Mouse (Mus musculus) heart, adult 9 months (tissue): Measurements from ENCODE around the gene Slc25a51.

Experiments
- DNase-seq, 2 experiments: peaks; one replicate each; pipeline ENCODE4 v3.0.0; 2022; ENCODE audit warnings: low spot score in 2 of 2

Gene Slc25a51

DNA sequence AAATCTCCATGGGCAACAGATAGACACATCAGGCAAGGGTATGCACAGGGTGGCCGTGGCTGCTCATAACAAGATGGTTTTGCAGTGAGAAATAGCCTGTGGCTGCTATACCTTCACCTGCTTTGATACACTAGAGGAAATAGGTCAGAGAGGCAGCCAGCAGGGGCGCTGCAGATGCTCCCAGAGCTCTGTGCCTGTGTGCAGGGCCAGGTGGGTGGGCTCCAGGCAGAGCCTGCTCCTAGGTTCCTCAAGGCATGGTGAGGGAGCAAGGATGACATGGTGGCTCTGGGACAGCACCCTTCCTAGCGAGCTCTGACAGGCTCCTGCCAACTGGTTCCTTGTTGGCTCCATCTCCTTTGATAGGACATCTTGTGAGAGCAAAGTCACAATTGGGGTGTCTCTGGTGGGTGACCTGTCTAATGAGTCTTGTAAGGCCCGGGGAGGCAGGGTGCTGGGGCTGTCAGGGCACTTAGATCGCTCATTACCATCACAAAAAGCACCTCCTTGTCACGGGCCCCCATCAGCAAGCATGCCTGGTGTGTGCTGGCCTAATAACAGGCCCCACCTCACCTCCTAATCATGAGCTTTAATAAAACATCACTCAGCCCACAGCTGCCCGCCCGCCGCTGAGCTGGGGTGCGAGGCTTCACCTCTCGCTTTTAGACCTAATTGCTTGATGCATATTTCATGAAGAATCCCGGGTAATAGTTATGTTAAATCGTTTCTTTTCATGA is 18.3 kb upstream of the Slc25a51 start:
- DNase-seq: no peak

DNA sequence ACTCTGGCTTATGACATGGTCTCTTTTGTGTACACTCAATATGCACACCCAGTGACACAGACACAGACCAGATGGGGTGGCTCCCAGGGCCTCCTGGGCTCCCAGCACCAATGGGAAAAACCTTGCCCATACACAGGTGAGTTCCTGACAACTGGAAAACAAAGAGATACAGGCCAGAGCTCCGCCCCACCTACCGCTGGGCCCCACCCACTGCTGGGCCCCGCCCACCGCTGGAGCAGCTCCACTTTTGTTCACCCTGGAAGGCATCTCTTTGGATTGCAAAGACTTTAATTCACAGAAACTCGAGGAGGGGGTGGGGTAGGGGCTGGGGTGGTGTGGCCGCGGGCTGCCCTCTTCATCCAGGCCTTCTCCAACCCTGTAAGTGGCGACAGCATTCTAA is 14.8 kb upstream of the Slc25a51 start:
- DNase-seq: no peak

DNA sequence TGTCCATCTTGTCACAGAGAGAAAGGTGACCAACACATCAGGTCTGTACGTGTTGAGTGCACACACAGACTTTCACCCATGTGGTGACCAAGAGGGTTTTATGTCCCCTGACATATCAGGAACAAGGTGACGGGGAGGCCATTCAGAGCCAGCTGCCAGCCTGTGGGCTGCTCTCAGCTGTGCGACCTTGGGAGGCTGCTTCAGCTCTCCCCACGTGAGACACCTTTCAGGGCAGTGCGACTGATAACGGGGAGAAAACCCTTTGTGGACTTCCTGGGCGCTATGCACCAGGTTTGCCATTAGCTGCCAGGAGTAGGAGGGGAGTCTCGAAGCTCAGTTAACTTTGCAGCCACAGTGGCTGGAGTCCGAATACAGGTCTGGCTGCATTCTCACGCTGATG is 14.1 kb upstream of the Slc25a51 start:
- no peak for DNase-seq

DNA sequence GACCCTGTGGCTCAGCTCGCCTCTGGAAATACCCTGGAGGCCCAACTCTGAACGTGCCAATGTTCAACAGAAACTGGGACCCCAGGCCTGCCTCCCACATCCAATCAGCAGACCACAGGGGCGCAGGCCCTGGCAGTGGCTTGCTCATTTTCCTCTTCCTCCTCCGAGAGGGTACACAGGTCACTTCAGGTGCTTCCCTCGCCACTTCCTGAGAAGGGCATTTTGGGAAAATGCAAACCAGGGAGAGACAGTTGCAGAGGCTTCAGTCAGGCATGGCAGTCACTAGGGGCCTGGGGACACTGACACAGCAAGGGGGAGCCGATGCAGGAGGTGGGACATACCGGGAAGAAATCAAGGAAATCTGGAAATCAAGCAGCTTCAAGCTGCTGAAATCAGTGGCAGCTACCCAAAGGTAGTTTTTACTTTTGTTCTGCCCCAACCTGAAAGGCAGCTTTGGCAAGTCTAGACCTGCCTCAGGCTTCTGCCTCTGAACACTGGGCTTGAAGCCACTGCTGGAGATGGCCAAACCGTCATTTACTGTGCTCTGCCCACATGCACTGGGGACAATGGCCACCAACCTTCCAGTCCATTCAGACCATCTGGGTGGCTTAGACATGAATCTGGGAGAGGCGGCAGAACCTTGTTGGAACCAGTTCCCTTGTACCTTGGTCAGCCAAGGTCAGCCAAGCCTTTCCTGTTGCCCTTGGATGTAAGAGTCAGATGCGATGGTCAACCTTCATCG is 13.1 kb upstream of the Slc25a51 start:
- DNase-seq: no peak

DNA sequence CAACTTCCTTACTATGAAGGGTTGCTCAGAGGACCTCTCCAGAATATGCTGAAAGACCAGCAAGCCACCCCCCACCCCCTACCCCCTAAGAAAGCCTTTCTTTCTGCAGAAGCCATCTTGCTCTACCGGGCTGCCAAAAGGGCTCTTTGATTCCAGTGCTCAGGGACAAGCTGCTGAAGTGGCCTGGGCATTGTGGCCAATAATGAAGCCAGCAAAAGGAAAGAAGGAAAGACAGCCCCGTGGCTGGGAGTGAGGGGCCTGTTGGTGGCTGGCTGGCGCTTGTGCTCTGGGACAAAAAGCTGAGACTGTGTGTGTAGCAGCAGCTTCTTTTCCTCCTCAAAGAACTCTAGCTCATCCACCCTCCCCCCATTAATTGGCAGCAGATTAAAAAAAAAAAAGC is 12.2 kb upstream of the Slc25a51 start:
- no peak for DNase-seq

DNA sequence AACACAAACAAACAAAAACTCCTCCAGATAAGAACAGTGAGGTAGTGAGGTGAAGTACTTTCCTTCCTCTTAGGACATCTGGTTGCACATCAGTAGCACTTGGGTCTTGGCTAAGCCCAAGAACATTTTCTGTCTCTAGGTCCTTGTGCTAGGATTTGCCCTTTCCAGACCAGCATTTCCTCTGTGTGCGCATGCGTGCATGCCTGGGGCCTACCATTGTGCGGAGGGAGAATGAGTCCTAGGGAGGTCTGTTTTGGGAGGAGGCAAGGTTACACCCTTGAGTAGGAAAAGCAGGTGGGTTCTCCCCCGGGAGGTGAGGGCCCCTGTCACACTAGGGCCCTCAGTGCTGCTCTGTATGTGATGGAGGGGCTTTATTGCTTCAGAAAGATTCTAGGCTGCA is 10.5 kb upstream of the Slc25a51 start:
- DNase-seq: no peak

DNA sequence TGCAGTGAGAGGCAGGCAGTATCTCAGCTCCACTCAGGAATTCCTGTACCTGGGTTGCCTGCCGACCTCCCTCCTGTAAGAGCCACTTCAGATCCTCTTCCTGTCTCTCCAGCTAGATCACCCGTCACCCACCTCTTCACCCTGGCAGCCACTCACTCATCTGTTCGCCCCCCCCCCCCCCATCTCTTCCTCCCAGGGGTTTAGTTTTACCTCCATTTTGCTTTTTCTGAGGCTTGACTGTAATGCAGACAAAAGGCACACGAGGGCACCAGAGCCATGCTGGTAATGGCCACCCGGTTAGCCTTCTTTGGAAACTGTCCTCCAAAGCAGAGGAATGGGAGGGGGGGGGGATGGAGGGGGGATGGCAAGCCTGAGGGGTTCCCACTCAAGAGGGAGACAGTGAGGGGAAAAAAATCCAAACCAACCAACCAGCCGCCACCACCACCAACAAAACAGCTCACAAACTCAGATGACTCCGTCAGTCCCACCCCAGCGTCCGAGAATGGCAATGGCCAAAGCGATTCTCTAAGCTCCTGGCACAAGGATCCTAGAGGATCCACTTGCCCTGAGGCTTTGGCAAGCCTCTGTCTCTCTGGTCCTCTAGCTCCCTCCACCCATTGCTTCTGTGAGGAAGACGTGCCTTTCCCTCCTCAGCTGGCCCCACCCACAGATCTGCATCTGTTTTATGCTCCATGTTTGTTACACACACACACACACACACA is 9.8 kb upstream of the Slc25a51 start:
- peak; percentile 33 to 36 for DNase-seq

DNA sequence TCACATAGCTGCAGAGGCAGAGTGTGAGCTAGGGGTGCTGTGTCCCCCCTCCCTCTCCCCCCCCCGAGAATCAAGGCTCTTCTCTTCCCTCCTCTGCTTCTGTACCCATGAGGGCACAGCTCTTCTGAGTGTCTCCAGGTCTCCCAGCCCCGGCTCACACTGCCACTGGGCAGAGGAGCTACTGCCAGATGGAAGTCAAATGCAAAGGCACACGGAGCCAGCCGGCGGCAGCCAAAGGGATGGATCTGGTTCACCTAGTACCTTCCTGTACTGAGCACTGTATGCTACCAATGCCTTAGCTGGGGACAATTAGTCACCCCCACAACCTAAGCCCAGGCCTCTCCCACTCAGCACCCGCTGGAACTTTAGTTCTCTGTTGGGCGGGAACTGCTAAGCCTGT is 7.7 kb upstream of the Slc25a51 start:
- DNase-seq: no peak

DNA sequence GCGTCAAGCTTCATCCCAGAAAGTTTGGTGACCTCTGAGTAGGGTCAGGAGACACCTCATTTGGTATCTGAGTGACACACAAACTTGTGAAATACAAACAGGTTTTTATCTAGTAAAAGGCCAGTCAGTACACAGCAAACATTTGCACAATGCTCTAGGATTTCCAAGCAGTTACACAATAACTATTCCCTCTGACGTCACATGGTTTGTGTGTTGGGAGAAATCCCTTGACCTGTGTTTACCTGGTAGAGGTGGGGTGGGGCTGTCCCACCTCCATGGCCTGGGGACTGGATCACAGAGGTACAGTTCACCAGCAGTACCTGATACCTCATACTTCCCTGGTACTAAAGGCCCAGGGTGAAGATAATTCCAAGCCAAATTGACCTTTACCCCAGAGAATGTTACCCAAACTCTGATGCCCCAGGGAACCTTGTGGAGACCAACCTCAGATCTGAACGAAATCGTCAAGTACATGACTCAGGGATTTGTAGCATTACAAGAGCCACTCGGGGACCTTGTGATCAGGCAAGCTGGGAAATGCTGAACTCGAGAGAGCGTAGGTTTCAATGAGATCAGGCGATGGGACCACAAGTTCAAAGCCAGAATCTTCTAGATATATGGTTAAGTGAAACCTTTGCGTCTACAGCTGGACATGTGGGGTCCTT is 5.2 kb upstream of the Slc25a51 start:
- no peak for DNase-seq

DNA sequence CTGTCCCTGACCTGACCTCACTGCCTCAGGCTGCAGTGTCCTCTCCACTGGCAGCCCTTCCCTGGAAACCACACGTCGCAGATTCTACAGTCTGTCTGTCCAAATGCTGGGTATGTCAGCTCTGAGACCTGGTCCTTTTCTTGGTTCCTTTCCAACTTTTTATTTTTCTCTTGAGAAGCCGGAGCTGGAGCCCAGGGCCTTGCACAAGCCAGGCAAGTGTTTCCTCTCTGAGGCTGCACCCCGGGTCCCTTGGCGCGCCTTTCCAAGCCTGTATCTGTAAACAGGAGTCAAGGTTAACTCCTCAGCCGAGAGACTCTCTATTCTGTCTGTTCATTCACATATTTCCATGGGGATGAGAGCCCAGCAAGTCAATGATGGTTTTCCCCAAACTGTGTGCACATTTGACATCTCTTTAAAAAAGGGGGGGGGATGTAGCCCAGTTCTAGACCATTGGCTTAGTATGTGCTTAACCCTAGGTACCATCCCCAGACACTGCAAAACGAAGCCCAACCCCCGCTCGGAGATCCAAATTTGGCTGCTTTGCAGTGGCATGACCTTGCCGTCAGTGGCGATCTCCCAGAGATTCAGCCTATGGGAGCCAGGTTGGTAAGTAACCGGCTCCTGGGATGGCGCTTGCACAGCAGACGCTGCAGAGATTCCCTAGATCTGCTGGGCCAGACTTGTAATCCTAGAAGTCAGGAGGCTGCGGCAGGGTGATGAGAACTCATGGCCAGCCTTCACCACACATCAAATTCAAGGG is 4.0 kb upstream of the Slc25a51 start:
- DNase-seq: no peak

DNA sequence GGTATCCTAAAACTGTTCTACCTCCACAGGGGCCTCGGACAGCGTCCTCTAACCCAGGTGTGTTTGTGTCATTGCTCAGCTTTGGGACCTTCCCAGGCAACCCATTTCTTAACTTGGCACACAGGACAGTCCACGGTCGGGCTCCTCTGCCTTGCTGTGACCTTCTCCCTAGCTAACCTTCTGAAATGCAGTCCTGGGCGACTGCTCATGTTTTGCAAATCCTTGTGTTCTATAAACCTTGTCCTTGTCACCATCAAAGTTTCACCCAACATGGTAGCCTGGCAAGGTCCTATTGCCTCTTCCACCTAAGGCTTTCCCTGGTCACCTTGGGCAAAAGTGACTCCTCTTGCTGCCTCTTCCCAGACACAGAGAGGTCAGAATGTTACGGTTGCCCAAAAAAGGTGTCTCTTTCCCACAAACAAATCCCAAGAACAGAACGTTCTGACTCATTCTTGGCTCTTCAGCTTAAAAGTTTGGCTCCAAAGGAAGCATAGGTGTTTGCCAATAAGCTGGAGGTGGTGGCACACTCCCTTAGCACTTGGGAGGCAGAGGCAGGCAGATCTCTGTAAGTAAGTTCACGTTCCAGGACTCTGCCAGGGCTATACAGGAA is 2.7 kb upstream of the Slc25a51 start:
- DNase-seq: no peak

DNA sequence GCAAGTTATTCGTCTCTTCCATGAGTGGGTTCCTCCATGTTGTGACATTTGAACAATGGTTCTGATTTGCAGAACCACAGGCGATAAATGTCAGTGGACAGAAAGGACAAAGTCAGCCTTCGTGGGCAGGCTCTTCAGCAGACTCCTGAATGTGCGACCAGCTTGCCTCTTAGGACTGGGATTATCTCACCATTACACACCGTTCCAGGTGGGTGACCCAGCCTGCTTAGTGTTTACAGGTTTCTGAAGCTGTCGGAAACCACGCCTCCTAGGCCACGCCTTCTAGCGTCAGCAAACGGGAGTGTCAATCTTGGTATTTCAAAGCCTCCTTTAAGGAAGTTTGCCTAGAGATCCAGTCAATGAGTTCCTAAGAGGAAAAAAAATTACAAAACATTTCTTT is 704 bp upstream of the Slc25a51 start:
- peak; percentile 56 to 77 for DNase-seq

DNA sequence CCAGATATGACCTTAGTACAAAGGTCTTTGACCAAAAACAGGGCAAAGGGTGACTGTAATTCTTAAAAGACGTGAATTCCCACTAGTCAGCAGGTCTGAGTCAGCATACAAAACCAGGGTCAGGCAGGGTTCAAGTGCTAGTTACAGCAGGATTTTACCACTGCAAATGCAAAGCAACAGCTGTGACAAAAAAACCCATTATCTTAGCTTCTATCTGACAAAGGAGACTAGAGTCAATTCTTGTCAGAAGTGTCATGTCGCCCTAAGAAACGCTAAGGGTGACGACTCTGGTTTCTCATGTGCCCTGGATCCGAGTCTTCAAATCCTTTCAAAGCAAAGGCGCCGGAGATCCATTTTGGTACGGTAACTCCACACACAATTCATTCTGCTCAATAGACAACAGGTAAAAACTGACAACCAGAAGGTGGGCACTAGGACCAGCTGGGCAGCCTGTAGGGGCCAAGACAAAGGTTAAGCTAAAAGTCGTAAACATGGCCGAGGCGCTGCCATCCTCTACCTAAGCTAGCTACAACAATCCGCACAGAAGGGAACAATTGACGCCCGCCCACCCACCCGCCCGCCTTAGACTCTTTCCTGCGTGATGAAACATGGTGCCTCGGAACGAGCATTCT is 747 bp downstream of the Slc25a51 start:
- DNase-seq: no peak

DNA sequence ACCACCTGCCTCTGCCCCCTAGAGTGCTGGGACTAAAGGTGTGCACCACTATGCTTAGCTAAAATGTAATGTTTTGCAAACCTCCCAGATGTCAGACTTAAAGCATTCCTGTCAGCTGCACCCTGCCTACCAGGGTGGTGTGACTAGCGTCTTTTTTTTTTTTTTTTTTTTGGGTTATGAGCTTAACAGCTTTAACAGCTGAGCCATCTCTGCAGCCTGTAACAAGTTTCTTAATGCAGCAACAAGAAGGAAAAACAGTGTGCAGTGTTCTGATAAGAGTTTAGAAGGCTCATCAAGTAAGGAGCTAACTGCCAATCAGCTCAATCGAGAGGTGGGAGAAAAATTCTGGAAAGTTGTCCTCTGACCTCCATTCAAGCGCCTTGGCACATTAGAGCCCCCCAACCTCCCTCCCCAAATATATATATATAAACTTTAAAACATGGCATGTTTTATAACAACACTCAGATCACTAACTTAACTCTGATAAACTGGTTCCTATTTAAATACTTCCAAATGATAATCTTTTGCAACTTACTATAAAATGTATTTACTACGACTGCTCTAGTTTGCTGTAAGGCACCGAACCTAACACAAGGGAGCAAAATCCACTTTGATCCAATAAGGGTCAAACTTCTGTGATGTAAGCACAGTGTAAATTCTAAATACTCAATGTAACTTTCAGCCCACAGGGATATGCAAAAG is 1.4 kb downstream of the Slc25a51 start:
- DNase-seq: no peak

DNA sequence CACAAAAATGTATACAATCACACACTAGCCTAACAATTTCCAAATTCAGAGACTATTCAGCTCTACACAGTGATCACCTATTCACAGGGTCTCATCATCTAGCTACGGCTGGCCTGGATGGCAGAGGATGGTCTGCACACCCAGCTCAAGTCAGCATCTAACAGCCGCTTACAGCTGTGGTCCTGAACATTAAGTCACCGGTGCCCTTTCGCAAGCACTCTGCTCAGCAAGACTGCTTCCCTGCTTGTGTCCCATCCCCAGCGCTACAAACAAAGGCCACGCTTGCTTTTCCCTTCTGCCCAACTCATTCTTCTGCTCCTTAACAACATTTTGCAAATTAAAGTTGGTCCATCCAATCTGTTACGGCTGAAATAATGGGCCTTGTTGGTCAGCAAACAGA is 2.2 kb downstream of the Slc25a51 start:
- DNase-seq: no peak

DNA sequence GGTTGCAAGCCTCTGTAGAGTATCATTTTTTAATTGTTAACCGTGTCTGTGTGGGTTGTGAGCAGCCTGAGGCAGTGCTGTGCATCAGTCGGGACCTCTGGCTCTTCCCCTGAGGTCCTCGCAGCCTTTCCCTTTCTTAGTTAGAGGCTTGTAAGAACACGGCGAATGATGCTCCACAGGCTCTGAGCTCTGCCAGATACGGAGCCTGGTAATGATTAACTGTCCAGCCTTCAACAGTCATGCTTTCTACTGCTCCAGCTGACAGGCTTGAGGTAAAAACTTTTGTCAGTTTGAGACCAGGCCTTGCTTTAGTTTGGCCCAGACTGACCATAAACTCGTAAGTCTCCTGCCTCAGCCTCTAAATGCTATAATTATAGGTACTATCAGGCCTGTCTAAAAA is 3.3 kb downstream of the Slc25a51 start:
- DNase-seq: no peak

DNA sequence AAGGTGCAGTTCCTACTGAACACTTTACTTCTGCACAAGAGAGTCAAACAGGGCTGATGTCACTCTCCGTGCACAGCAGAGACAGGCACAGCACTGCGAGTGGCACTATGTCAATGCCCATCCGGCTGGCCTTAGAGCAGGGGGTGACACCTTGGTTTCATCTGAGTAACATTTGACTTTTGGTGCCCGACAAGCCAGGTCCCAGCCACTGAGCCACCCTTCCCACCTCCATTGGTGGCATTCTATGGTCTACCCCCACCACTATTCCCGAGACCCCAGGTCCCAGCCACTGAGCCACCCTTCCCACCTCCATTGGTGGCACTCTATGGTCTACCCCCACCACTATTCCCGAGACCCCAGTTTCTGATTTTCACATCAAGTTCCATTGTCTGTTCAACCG is 4.5 kb downstream of the Slc25a51 start:
- DNase-seq: no peak

DNA sequence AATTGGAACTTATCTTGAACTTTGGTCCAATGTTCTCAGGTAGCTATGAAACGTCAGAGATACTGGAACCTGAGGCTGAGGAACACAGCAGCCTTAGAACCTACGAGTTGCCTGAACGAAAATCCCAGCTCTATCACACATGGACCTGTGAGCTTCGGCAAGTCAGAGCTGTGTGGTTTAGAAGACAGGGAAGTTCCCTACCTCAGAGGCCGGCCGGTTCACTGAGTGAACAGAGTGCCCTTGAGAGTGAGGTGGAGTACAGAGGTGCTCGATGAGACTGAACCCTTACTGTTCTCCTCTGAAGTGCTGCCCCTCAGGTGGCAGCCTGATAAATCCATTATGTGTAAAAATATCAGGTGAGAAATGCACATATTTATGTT is 5.1 kb downstream of the Slc25a51 start:
- no peak for DNase-seq

DNA sequence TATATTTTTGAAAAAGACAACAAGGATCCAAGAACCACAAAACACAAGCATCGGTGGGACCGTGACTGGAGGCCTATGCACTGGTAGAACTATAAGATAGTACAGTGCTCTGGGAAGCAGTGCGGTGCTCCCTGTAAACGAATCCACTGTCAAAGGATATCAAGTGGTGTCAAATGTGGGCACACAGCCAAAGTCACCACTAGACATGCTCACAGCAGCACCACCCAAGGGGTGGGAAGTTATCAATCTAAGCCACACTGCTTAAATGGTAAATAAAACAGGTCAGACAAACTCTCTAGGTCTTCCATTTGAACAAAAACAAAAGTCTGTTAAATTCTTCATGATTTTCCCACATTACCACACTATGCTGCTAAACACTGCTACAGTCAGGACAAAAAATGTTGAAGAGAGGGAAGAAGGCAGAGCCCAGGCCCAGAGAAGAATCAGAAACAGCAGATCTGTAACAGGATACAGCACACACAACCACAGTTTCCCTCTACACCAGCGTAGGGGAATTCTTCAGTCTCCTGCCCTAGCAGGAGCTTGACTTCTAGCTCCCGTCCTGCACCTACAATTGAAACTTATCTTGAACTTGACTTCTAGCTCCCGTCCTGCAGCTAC is 5.6 kb downstream of the Slc25a51 start:
- DNase-seq: peak in 1 of 2 experiments; percentile 39

DNA sequence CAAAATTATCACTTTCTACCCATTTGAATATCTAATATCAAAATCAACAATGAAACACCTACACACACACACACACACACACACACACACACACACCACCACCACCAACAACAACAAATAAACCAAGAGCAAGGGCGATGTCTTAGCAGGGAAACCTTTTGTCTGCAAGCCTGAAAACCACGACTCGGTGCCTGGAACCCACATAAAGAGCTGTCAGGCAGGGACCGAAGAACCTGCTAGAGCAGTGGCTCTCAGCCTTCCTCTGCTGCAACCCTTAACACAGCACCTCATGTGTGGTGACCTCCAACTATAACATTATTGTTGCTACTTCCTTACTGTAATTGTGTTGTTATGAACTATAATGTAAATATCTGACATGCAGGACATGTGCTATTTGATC is 6.3 kb downstream of the Slc25a51 start:
- DNase-seq: no peak
